Mouse (Mus musculus): ENCODE results near the gene 1810010H24Rik. TPM values are rescaled to one million over a fixed set of nuclear protein-coding genes. Genes with fewer than 3 reads are reported as not detected.

Gene 1810010H24Rik
- 1.3 and 1.6 TPM in 2 replicates for polyA plus RNA-seq (2012; rRNA removed)

GRCm38 (mm10) chr11:107025411-107026321 lies at the start of gene 1810010H24Rik:
TSS of gene 1810010H24Rik (plus strand) at chr11:107025681.

GRCm38 (mm10) chr11:106999151-106999948 lies 26.1 kb upstream of the 1810010H24Rik start, which contains the start of gene Kpna2:
TSS of gene Kpna2 (minus strand) at chr11:106999541.

Other genes with a start within 250 kb of the 1810010H24Rik start
- gene Polg2, start 246.1 kb upstream of the 1810010H24Rik start, polyA plus RNA-seq (2012; rRNA removed) = 2.2 and 2.6 TPM in 2 replicates
- 462 and 553 TPM in 2 replicates for gene Ddx5, start 236.5 kb upstream of the 1810010H24Rik start, polyA plus RNA-seq (2012; rRNA removed)
- 0.14 and 0.50 TPM in 2 replicates for gene Cep95, start 236.4 kb upstream of the 1810010H24Rik start, polyA plus RNA-seq (2012; rRNA removed)
- gene Smurf2, start 105.0 kb upstream of the 1810010H24Rik start, polyA plus RNA-seq (2012; rRNA removed) = 1.6 and 2.4 TPM in 2 replicates
- gene Kpna2, start 26.1 kb upstream of the 1810010H24Rik start, polyA plus RNA-seq (2012; rRNA removed) = 14.5 and 17.7 TPM in 2 replicates
- 4.6 and 7.7 TPM in 2 replicates for gene Bptf, start 106.4 kb downstream of the 1810010H24Rik start, polyA plus RNA-seq (2012; rRNA removed)
- gene Nol11, start 163.7 kb downstream of the 1810010H24Rik start, polyA plus RNA-seq (2012; rRNA removed) = 0.88 and 1.6 TPM in 2 replicates

All from stomach, adult 2 months (tissue).